Mouse (Mus musculus): ENCODE results near the gene Plch2.

DNA sequence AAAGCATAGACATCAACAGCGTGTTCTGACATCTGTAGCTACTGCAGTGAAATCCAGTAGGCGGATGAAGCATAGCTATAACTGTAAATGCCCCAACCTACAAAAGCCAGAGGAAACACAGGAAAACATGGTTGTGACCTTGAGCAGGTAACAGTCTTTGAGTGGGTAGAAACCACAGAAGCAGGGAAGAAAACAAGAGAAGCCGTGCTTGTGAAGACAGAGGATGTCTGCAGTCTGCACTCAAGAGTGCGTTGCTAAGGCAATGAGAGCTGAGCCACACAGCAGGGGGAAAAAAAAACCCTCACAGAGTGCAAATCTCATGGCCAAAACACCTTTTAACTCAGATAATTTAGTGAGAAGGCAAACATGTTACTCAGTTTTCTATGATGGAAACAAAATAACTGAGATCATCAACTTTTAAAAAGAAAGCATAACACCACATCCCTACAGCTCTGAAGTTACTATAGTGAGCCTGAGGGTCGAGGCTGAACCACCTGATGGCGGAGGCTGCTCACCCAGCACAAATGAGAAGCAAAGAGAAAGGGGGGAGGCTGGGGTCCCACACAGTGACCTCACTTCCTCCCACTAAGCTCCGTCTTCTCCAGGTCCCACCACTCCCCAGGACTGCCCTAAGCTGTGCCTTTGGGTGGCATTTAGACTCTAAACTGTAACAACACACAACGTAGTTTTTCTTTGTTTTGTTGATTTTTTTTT lies 119.9 kb downstream of the Plch2 start:
- no peak for TF ChIP-seq CTCF (IDR thresholded peaks at IDR 0.05; ENCODE audit: insufficient read depth, low read depth, low read length)
- no peak for TF ChIP-seq POLR2A (IDR thresholded peaks at IDR 0.05; ENCODE audit: insufficient read depth, low read depth, low read length)

All from olfactory bulb, adult 2 months (tissue).